Mouse (Mus musculus) urinary bladder, adult 2 months (tissue): ENCODE data around the gene Zfp507. TPM values are rescaled to one million over a fixed set of nuclear protein-coding genes. Genes with fewer than 3 reads are reported as not detected.

ENCODE experiments used
- DNase-seq: peaks from one replicate; pipeline ENCODE4 v3.0.0; 2022; ENCODE audit warnings: low spot score
- polyA plus RNA-seq: library from polyadenylated mRNA; depleted of rRNA; stranded (reverse); fragments of >200 nt; gene quantifications from 2 replicates; pipeline ENCODE4 v1.2.3, GENCODE M21; 2012; rRNA removed

Gene Zfp507
- polyA plus RNA-seq = 11.5 and 12.0 TPM in 2 replicates

- peak; percentile 91 for DNase-seq
Observed at GRCm38 (mm10) chr7:35802906-35803595, at the start of gene Zfp507. TSS of gene Zfp507 (minus strand) at chr7:35803003.

DNA sequence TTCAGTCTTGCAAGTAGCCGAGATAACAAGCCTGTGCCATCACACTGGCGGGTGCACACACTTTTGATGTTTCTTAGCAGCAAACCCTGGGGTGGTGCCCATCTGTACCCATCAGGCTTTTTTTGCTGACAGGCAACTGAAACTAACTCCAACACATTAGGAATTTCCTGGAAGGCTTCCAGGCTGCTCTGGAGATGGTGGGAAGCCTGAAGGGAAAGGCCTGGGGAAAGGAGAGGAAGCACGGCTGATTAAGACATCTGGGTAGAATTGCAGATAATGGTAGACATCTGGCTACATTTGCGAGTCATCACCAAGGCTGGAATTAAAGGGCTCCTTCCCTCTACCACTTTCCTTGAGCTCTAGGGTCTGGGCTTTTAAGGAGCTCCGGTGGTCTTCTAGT lies 47.6 kb upstream of the Zfp507 start:
- no peak for DNase-seq

DNA sequence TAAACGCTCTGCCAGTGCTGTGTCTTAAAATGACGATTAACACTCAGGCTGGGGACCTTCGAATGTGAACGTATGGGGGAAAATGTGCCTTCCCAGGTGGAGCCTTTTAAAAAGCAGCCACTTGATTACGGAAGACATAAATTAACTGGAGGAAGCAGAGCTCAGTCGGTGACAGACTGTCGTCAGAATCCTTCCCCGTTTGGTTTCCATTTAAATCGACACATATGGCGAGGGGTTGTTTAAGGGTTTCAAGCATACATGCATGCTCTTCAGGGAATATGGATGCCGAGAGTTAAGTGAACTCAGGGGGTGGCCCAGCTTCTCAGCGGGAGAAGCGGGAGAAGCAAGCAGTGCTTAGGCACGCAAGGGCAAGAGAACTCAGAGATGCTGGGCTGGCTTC lies 45.7 kb upstream of the Zfp507 start:
- DNase-seq = no peak

DNA sequence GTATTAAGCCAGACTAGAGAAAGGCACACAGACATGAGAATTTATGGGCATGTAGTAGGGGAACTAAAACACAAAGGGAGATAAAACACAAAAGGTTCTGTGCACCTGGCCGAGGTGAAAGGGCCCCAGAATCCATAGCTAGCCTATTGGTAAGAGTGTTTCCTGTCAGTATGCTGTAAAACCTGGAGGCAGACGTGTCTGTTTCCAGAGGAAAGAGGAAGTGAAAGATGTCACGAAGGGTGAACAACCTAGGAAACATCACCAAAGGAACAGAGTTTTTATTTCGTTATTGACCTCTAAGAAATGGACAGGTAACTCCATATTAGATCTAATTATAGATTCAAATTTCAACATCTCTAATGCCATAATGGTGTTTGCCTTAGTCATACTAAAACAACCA lies 37.7 kb upstream of the Zfp507 start:
- no peak for DNase-seq

GRCm38 (mm10) chr7:35836851-35837250 lies 34.0 kb upstream of the Zfp507 start:
- no peak for DNase-seq

GRCm38 (mm10) chr7:35836415-35836814 lies 33.6 kb upstream of the Zfp507 start:
- DNase-seq = no peak

- no peak for DNase-seq
Observed at GRCm38 (mm10) chr7:35830119-35830518, 27.3 kb upstream of the Zfp507 start.

DNA sequence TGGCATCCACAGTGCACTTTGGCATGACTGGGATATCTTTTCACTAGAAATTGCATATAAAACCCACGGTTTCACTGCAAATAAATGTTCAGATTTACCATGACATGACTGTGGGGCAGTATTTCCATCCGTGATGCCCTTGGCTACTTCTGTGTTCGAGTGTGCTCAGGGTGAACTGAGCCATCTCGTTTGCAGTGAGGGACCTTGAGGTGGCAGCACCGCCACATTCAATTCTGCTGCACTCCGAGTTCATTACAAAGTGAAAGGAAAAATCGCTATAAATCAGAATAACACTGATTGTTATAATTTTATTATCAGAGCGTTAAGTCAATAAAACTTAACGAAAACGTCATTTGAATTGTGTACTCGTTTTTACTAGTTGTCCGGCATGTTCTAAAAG lies 21.1 kb upstream of the Zfp507 start:
- DNase-seq = no peak

GRCm38 (mm10) chr7:35822320-35822719 lies 19.5 kb upstream of the Zfp507 start:
- no peak for DNase-seq

DNA sequence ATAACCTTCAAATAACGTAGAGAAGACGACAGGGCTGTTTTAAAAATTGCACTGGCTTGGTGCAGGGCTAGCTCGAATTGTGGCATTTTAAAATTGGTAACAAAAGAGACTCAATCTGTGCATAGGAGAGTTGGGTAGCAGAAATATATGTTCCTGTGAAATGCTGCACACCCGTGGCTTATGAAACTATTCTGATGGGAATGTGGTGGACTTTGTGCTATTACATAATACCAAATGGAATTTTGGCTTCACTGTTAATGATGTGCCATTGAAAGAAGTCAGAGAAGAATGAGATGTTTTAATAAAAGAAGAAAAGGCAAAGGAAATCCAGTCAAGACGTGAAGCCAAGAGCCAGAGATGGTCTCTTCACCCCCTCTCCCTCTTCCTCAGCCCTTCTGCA lies 18.6 kb upstream of the Zfp507 start:
- DNase-seq = no peak

- DNase-seq = no peak
Observed at GRCm38 (mm10) chr7:35819486-35819885, 16.7 kb upstream of the Zfp507 start.

DNA sequence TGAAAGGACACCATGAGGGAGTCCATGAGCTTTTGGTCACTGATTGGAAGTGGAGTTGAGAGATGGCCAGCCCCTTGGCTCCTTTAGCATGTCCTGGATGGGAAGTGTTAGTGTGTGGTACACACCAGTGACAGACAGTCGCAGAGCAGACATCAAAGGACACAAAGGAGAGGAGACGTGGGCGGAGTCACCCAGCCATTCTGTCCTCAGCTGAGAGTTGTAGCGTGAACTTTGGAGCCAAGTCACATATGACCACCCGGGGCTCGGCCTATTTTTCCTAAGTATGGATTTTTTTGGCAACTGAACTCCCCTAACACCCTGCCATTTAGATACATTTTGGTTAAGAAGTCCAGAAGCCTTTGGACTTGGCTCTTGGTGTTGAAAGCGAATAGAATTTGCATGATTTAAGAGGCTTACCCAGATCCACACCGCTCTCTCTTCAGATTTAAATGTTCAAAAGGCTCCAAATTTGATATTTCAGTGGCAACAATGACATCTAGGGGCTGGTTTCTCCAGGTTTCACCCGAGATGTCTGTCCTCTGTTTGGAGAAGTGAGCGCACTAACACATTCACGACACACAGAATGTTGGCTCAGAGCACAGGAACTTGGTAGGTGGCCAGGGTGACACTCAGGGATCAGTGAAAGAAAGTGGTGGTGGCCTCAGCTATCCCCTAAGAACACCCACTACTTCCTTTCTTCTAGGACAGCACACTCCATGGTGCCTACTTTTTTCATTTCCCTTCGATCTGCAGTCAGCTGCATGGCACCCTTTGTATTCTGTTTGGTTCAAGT lies 12.2 kb upstream of the Zfp507 start:
- no peak for DNase-seq

- no peak for DNase-seq
Observed at GRCm38 (mm10) chr7:35813306-35813705, 10.5 kb upstream of the Zfp507 start.

GRCm38 (mm10) chr7:35810736-35811135 lies 7.9 kb upstream of the Zfp507 start:
- DNase-seq = no peak

DNA sequence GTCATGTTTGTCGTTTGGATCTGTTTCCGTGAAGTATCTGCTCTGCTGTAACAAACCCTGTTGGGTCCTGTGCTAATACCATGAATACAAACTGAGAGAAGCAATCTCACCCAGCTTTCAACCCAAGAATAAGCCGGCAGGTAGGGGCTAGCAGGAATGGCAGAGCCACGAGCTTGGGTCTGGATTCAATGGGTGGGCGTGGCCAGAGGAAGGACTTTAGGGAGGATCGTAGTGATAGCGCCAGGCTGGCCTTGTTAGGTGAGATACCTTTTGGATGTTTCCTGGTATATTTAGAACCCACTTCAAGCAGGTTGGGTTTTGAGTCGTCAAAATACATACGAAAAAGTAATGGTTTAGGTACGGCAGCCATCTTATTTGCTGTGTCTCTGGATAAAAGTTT lies 1.4 kb upstream of the Zfp507 start:
- DNase-seq = no peak

DNA sequence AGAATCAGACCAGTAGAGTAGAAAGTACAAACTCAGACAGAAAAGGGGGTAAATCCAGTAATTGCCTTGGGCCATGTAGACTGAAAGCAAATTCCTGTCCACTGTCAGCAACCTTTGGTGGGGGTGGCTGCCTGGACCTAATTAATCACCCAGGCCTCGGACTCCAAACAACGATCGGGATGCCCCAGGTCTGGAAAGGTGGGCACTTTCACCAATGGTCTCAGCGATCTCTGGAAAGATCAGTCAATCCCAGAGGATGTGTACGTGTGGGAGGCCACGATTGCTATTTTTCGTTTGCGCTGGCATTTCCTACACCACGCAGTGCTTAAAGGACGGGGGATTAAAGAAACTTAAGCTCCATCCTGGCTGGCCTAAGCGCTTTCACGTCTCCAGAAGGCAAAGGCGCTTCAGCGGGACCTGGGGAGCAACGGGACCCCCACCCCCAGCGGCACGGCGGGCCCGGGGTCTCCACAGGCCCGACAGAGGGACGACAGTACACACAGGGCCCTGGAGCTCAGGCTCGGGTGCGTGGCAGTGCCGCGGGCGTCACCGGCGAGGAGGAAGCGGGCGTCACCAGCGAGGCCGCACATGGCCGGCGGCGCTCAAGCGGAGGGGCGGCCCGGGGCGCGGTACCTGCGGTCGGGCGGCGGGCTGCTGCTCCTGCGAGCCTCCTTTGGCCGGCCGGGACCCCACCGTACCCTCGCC lies 450 bp downstream of the Zfp507 start:
- no peak for DNase-seq

GRCm38 (mm10) chr7:35796123-35796522 lies 6.7 kb downstream of the Zfp507 start:
- DNase-seq = no peak

DNA sequence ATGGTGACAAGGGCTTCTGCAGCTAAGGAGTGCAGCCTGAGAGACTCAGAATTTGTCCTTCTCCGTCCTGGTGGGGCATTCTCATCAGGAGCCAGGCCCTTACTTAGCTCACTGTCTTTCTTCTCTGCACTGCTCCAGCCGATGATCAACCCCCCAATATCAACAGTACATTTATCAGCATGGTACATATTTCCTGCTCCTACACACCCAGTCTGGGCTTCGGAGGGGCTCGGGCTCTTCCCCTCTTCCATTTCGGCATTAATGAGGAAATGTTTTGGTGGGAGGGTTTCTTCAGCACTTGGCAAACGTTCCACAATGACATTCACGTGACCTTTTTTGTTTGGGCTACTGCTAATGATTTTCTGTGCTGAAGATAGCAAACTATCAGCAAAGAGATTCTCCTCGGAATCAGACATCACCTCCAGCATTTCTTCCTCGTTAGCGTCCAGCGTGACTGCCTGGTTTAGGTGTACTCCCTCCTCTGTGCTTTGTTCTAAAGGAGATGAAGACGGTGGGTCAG lies 8.6 kb downstream of the Zfp507 start:
- no peak for DNase-seq

DNA sequence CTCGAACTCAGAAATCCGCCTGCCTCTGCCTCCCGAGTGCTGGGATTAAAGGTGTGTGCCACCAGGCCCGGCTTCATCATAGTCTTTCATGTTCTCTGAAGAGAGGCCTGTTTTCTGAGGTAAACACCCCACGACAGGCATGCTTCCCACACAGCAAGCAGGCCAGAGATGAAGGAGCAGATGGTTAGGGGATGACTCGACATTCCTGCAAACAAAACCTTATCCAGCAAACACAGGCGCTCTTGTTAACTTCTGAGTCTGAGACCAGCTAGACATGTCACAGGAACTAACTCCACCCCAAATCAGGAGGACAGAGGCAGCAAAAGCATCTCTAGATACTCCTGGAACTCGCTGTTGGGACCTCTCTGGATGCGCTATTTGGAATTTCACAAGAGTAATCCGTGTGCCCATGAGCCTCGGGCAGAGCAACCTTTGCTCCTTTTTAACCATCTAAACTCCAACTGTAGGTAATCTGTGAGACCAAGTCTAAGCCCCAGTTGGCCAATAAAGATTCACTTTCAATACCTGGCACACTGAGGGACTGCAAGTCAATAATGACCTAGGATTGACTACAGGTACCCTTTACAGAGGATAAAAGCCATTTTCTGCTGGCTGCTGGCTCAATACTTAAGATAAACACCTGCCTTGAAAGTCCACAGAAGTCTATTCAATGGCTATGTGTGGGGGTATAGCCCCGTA lies 10.5 kb downstream of the Zfp507 start:
- DNase-seq = no peak

GRCm38 (mm10) chr7:35790926-35791325 lies 11.9 kb downstream of the Zfp507 start:
- DNase-seq = no peak

DNA sequence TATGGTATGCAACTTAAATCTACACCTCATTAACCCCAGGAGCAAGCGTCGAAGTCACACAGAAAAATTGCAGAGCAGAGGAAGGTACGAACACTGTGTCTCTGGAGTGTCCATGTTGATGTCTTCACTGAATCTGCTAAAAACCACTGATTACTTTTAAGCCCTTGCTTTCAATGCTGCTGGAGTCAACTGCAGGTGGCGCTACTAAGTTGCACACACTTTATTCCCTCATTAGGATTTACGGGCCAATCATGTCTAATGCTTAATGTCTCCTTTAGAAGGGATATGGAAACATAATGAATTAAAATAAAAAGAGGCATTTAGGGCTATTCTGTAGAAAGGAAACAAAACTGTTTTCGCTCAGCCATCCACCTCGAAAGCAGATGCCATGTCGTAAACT lies 12.6 kb downstream of the Zfp507 start:
- DNase-seq = no peak

DNA sequence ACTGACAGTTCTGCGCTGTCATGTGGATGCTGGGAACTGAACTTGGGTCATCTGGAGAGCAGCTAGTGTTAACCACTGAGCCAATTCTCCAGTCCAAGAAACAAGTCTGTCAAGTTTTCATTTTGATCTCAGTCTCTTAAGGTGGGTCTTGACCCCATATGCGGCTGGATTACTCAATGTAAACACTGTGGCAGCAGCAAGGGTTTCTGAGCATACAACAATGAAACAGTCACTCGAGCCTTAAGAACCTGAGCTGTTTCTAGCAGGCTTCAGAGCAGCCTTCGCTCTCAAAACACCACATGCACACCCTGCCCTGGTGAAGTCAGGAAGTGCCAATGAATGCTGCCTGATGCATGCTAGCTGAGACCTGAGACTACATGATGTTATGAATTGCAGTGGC lies 17.2 kb downstream of the Zfp507 start:
- no peak for DNase-seq
